Mouse (Mus musculus): ENCODE data around the gene Ctsg. TPM values are rescaled to one million over a fixed set of nuclear protein-coding genes. Genes with fewer than 3 reads are reported as not detected.
"Not testable (repeated sequence)": the region's sequence is repeated elsewhere in the genome, so short reads cannot be mapped to it uniquely, and the experiment has no call there.

Ctsg gene
- polyA plus RNA-seq (2012; ENCODE audit: insufficient read depth, insufficient read length, missing spikeins) = not detected in 2 replicates

- Histone ChIP-seq H3K27ac (ENCODE audit: insufficient read depth, low read depth, low read length) (no peak within 1 kb of the TSS), H3K4me1 (ENCODE audit: control insufficient read depth, insufficient read depth, low read length) (peaks cover 14% of the 10 kb centered on the region), H3K4me3 (ENCODE audit: insufficient read depth, low read length) (no peak within 1 kb of the TSS)
- TF ChIP-seq CTCF (IDR thresholded peaks at IDR 0.05; ENCODE audit: low read depth, low read length) = no peak
Measured at GRCm38 (mm10) chr14:56102386-56102785, at the start of gene Ctsg. Ctsg (minus strand) TSS chr14:56102574.

GRCm38 (mm10) chr14:56133675-56134074 lies 31.3 kb upstream of the Ctsg start:
- not testable (repeated sequence) for H3K4me1 ChIP-seq (ENCODE audit: control insufficient read depth, insufficient read depth, low read length); H3K27ac ChIP-seq (ENCODE audit: insufficient read depth, low read depth, low read length); H3K4me3 ChIP-seq (ENCODE audit: insufficient read depth, low read length)

- not testable (repeated sequence) for H3K4me1 ChIP-seq (ENCODE audit: control insufficient read depth, insufficient read depth, low read length); H3K27ac ChIP-seq (ENCODE audit: insufficient read depth, low read depth, low read length); H3K4me3 ChIP-seq (ENCODE audit: insufficient read depth, low read length)
Measured at GRCm38 (mm10) chr14:56132508-56132907, 30.1 kb upstream of the Ctsg start, which contains the start of gene Gzmd. Gzmd (minus strand) TSS chr14:56132608.

GRCm38 (mm10) chr14:56128341-56128740 lies 26.0 kb upstream of the Ctsg start:
- H3K4me3 ChIP-seq (ENCODE audit: insufficient read depth, low read length) = no peak overlapping the region
- no peaks in the 10 kb centered on the region for H3K4me1 ChIP-seq (ENCODE audit: control insufficient read depth, insufficient read depth, low read length)
- TF ChIP-seq POLR2A (IDR thresholded peaks at IDR 0.05; ENCODE audit: borderline replicate concordance, low read depth, low read length) (no peak), CTCF (IDR thresholded peaks at IDR 0.05; ENCODE audit: low read depth, low read length) (no peak)
- no peak overlapping the region for H3K27ac ChIP-seq (ENCODE audit: insufficient read depth, low read depth, low read length)

- Histone ChIP-seq H3K4me3 (ENCODE audit: insufficient read depth, low read length) (no peak overlapping the region), H3K4me1 (ENCODE audit: control insufficient read depth, insufficient read depth, low read length) (no peaks in the 10 kb centered on the region), H3K27ac (ENCODE audit: insufficient read depth, low read depth, low read length) (no peak overlapping the region)
- no peak for TF ChIP-seq CTCF (IDR thresholded peaks at IDR 0.05; ENCODE audit: low read depth, low read length)
- TF ChIP-seq POLR2A (IDR thresholded peaks at IDR 0.05; ENCODE audit: borderline replicate concordance, low read depth, low read length) = no peak
Measured at GRCm38 (mm10) chr14:56123516-56123915, 21.1 kb upstream of the Ctsg start.

- Histone ChIP-seq H3K4me1 (ENCODE audit: control insufficient read depth, insufficient read depth, low read length) (no peaks in the 10 kb centered on the region), H3K27ac (ENCODE audit: insufficient read depth, low read depth, low read length) (no peak within 1 kb of the TSS), H3K4me3 (ENCODE audit: insufficient read depth, low read length) (no peak within 1 kb of the TSS)
- TF ChIP-seq CTCF (IDR thresholded peaks at IDR 0.05; ENCODE audit: low read depth, low read length) (no peak), POLR2A (IDR thresholded peaks at IDR 0.05; ENCODE audit: borderline replicate concordance, low read depth, low read length) (no peak)
Measured at GRCm38 (mm10) chr14:56120525-56120924, 18.2 kb upstream of the Ctsg start, which contains the start of gene Gzme. Gzme (minus strand) TSS chr14:56120625.

GRCm38 (mm10) chr14:56115531-56116310 lies 13.3 kb upstream of the Ctsg start:
- not testable (repeated sequence) for H3K4me3 ChIP-seq (ENCODE audit: insufficient read depth, low read length); H3K27ac ChIP-seq (ENCODE audit: insufficient read depth, low read depth, low read length); H3K4me1 ChIP-seq (ENCODE audit: control insufficient read depth, insufficient read depth, low read length)

- Histone ChIP-seq H3K27ac (ENCODE audit: insufficient read depth, low read depth, low read length) (peak overlapping the region; percentile 74), H3K4me3 (ENCODE audit: insufficient read depth, low read length) (peak overlapping the region; percentile 34), H3K4me1 (ENCODE audit: control insufficient read depth, insufficient read depth, low read length) (peaks cover 14% of the 10 kb centered on the region)
- no peak for TF ChIP-seq POLR2A (IDR thresholded peaks at IDR 0.05; ENCODE audit: borderline replicate concordance, low read depth, low read length)
- TF ChIP-seq CTCF (IDR thresholded peaks at IDR 0.05; ENCODE audit: low read depth, low read length) = no peak
Measured at GRCm38 (mm10) chr14:56105447-56106180, 3.2 kb upstream of the Ctsg start.

GRCm38 (mm10) chr14:56105016-56105415 lies 2.6 kb upstream of the Ctsg start:
- TF ChIP-seq CTCF (IDR thresholded peaks at IDR 0.05; ENCODE audit: low read depth, low read length) = no peak
- no peak for TF ChIP-seq POLR2A (IDR thresholded peaks at IDR 0.05; ENCODE audit: borderline replicate concordance, low read depth, low read length)
- Histone ChIP-seq H3K4me3 (ENCODE audit: insufficient read depth, low read length) (no peak overlapping the region), H3K27ac (ENCODE audit: insufficient read depth, low read depth, low read length) (peak overlapping the region; percentile 63), H3K4me1 (ENCODE audit: control insufficient read depth, insufficient read depth, low read length) (peaks cover 14% of the 10 kb centered on the region)

- Histone ChIP-seq H3K4me1 (ENCODE audit: control insufficient read depth, insufficient read depth, low read length) (peaks cover 14% of the 10 kb centered on the region), H3K4me3 (ENCODE audit: insufficient read depth, low read length) (no peak overlapping the region), H3K27ac (ENCODE audit: insufficient read depth, low read depth, low read length) (no peak overlapping the region)
- no peak for TF ChIP-seq POLR2A (IDR thresholded peaks at IDR 0.05; ENCODE audit: borderline replicate concordance, low read depth, low read length)
- TF ChIP-seq CTCF (IDR thresholded peaks at IDR 0.05; ENCODE audit: low read depth, low read length) = no peak
Measured at GRCm38 (mm10) chr14:56103452-56103851, 1.1 kb upstream of the Ctsg start.
